Mouse (Mus musculus) C2C12 (cell line): ENCODE data around the gene Ppp1r37.

Source experiments
- CTCF ChIP-seq: IDR thresholded peaks from one replicate; pipeline ENCODE4 v1.5.1; 2011; ENCODE audit not compliant: control insufficient read depth, insufficient read depth, insufficient read length
- MAX ChIP-seq: IDR thresholded peaks from one replicate; pipeline ENCODE4 v1.6.1; 2011; ENCODE audit warnings: mild to moderate bottlenecking, control low read depth
- MYOG ChIP-seq: IDR thresholded peaks from one replicate; pipeline ENCODE4 v1.6.1; 2011; ENCODE audit not compliant: control insufficient read depth, insufficient read length; ENCODE audit errors: extremely low read depth
- USF1 ChIP-seq: IDR thresholded peaks from one replicate; pipeline ENCODE4 v1.6.1; 2011; ENCODE audit warnings: low read depth, mild to moderate bottlenecking, control low read depth, moderate library complexity

GRCm38 (mm10) chr7:19593061-19593730 lies 30.3 kb upstream of the Ppp1r37 start:
- no peak for TF ChIP-seq CTCF
- TF ChIP-seq MAX: no peak
- no peak for TF ChIP-seq USF1
- no peak for TF ChIP-seq MYOG
